Mouse (Mus musculus) liver, adult 2 months (tissue): ENCODE data around the gene Hddc3.

Source experiments
- CTCF ChIP-seq: fragments of 200-500 bp; IDR thresholded peaks from 2 replicates; pipeline ENCODE4 v1.5.1; 2011; ENCODE audit warnings: low read depth, low read length, control low read depth
- POLR2A ChIP-seq: fragments of 200-500 bp; IDR thresholded peaks from 2 replicates; pipeline ENCODE4 v1.6.1; 2011; ENCODE audit warnings: low read length, control low read depth; ENCODE audit not compliant: insufficient read depth; ENCODE audit errors: extremely low read depth

DNA sequence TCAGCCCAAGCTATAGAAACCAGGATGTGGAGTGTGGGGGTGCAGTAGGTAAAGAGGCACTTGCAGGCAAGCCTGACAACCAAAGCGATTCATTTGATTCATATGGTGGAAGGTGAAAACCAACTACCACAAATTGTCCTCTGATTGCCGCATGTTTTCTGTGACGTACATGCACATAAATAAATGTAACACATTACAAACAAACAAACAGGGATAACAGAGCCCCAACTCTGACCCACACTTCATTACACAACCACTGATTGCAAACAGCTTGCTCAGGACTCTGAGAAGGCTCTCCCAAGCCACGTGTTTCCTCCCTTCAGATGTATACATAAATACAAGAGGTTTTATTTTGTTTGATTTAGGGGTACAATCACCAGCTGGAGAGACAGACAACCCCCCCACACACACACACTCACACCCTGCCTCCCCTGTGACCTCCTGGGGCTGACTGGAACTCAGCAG lies 27.1 kb downstream of the Hddc3 start:
- TF ChIP-seq CTCF = no peak
- TF ChIP-seq POLR2A = no peak
